8 mouse cellular contexts compared by ENCODE assay signal in genomic region chr1:72237007-72237775, GRCm38 (mm10). TPM values are rescaled to one million over a fixed set of nuclear protein-coding genes. Genes with fewer than 3 reads are reported as not detected.
DNase-seq lines count a peak whose midpoint lies in the region; ATAC-seq and TF ChIP-seq lines count a peak whose summit lies in the region.

No protein-coding gene starts in this region.

- H3K36me3 ChIP-seq in ES-Bruce4 (ENCODE audit: control insufficient read depth, insufficient read depth, low read length, poor library complexity, severe bottlenecking): 0 out of 2 replicates have a peak, but pooled peaks cover 3% of the 10 kb centered on the region
- no peaks in the 10 kb centered on the region for H3K36me3 ChIP-seq in hindbrain, embryonic 13.5 days
- H3K36me3 ChIP-seq in limb, embryonic 13.5 days: no peaks in the 10 kb centered on the region
- no peaks in the 10 kb centered on the region for H3K36me3 ChIP-seq in neural tube, embryonic 13.5 days

- TF ChIP-seq CTCF in ES-Bruce4 (IDR thresholded peaks at IDR 0.05; ENCODE audit: low read depth, low read length): no peak

- TF ChIP-seq POLR2A in ES-Bruce4 (IDR thresholded peaks at IDR 0.05; ENCODE audit: insufficient read depth, low read length): no peak

- H3K27me3 ChIP-seq in ES-Bruce4 (ENCODE audit: control insufficient read depth, insufficient read depth, low read length, poor library complexity, severe bottlenecking): no peaks in the 10 kb centered on the region
- H3K27me3 ChIP-seq in hindbrain, embryonic 13.5 days: peaks cover 29% of the 10 kb centered on the region
- peaks cover 13% of the 10 kb centered on the region for H3K27me3 ChIP-seq in limb, embryonic 13.5 days
- H3K27me3 ChIP-seq in neural tube, embryonic 13.5 days: peaks cover 21% of the 10 kb centered on the region

- H3K9me3 ChIP-seq in ES-Bruce4 (replicated peaks; ENCODE audit: control insufficient read depth, insufficient read depth, low read length, poor library complexity, severe bottlenecking): no peaks in the 10 kb centered on the region
- no peaks in the 10 kb centered on the region for H3K9me3 ChIP-seq in hindbrain, embryonic 13.5 days
- H3K9me3 ChIP-seq in limb, embryonic 13.5 days: no peaks in the 10 kb centered on the region
- H3K9me3 ChIP-seq in neural tube, embryonic 13.5 days: no peaks in the 10 kb centered on the region

- H3K9ac ChIP-seq in ES-Bruce4 (ENCODE audit: low read depth, poor library complexity, severe bottlenecking): peak overlapping the region; percentile 57
- H3K9ac ChIP-seq in hindbrain, embryonic 13.5 days: no peak overlapping the region
- H3K9ac ChIP-seq in limb, embryonic 13.5 days: no peak overlapping the region
- H3K9ac ChIP-seq in neural tube, embryonic 13.5 days: no peak overlapping the region; the same call in 1 of the 2 replicates

- 7% methylated on average over 12 of the region's 13 CpGs for WGBS in hindbrain, embryonic 13.5 days
- 4% methylated on average over 13 of the region's 13 CpGs for WGBS in limb, embryonic 13.5 days
- WGBS in neural tube, embryonic 13.5 days: 8% methylated on average over 13 of the region's 13 CpGs

- no peak for TF ChIP-seq EP300 in ES-Bruce4 (IDR thresholded peaks at IDR 0.05; ENCODE audit: insufficient read depth, low read depth, low read length)

- peak; percentile 67 for DNase-seq in layer of hippocampus, adult 11-12 months (ENCODE audit: low spot score)
- DNase-seq in layer of hippocampus, postnatal 25 days (ENCODE audit: extremely low spot score in 1 of 2, low spot score in 1 of 2): no peak
- DNase-seq in embryo, embryonic 11 days: peak; percentile 74
- no peak for DNase-seq in urinary bladder, postnatal 10 days (ENCODE audit: low spot score)

- ATAC-seq in hindbrain, embryonic 13.5 days (ENCODE audit: low FRiP score): no peak
- ATAC-seq in limb, embryonic 13.5 days (ENCODE audit: low FRiP score, low read depth): peak; percentile 80; the same call in 1 of the 2 replicates
- ATAC-seq in neural tube, embryonic 13.5 days (ENCODE audit: low read depth): no peak

- H3K4me2 ChIP-seq in hindbrain, embryonic 13.5 days: peak overlapping the region; percentile 50
- H3K4me2 ChIP-seq in limb, embryonic 13.5 days (replicated peaks): peak overlapping the region; percentile 53
- peak overlapping the region; percentile 53 for H3K4me2 ChIP-seq in neural tube, embryonic 13.5 days

- peak overlapping the region; percentile 57 for H3K4me3 ChIP-seq in ES-Bruce4 (ENCODE audit: low read depth, low read length)
- H3K4me3 ChIP-seq in hindbrain, embryonic 13.5 days: peak overlapping the region; percentile 28
- peak overlapping the region; percentile 31 for H3K4me3 ChIP-seq in limb, embryonic 13.5 days
- H3K4me3 ChIP-seq in neural tube, embryonic 13.5 days: peak overlapping the region; percentile 28

- H3K27ac ChIP-seq in ES-Bruce4 (ENCODE audit: insufficient read depth, low read length): peak overlapping the region; percentile 91
- H3K27ac ChIP-seq in hindbrain, embryonic 13.5 days: no peak overlapping the region
- H3K27ac ChIP-seq in limb, embryonic 13.5 days: no peak overlapping the region
- H3K27ac ChIP-seq in neural tube, embryonic 13.5 days (replicated peaks): no peak overlapping the region

- peaks cover 2% of the 10 kb centered on the region for H3K4me1 ChIP-seq in ES-Bruce4 (ENCODE audit: control insufficient read depth, insufficient read depth, low read length)
- peaks cover 6% of the 10 kb centered on the region; the same call in 1 of the 2 replicates for H3K4me1 ChIP-seq in hindbrain, embryonic 13.5 days (replicated peaks)
- peaks cover 13% of the 10 kb centered on the region; the same call in 1 of the 2 replicates for H3K4me1 ChIP-seq in limb, embryonic 13.5 days
- peaks cover 11% of the 10 kb centered on the region for H3K4me1 ChIP-seq in neural tube, embryonic 13.5 days (replicated peaks)

RNA-seq across cellular contexts. Expression of gene Mreg, which starts 25.1 kb away (rescaled TPM):
- total RNA-seq in layer of hippocampus, postnatal 25 days (2021): 1 to 10 TPM; 3.5 to 4.0 TPM
- polyA plus RNA-seq in ES-Bruce4 (2011; ENCODE audit: insufficient read depth, insufficient read length, low read depth, missing spikeins): 90.7 and 95.8 TPM in 2 replicates
- 5.7 and 7.0 TPM in 2 replicates for polyA plus RNA-seq in hindbrain, embryonic 13.5 days (2015; fragmentation: Nextera tagmentation; extraction: Ambion mirVana)
- 1.8 and 2.2 TPM in 2 replicates for polyA plus RNA-seq in limb, embryonic 13.5 days (2015; fragmentation: Nextera tagmentation; extraction: Ambion mirVana)
- 12.9 and 13.6 TPM in 2 replicates for polyA plus RNA-seq in neural tube, embryonic 13.5 days (2015; fragmentation: Nextera tagmentation; extraction: Ambion mirVana)

RNA-seq across cellular contexts. Expression of gene Pecr, which starts 46.9 kb away (rescaled TPM):
- total RNA-seq in layer of hippocampus, postnatal 25 days (2021): 1 to 10 TPM; 5.2 to 5.9 TPM
- 61.1 and 67.1 TPM in 2 replicates for polyA plus RNA-seq in ES-Bruce4 (2011; ENCODE audit: insufficient read depth, insufficient read length, low read depth, missing spikeins)
- 8.8 and 8.9 TPM in 2 replicates for polyA plus RNA-seq in hindbrain, embryonic 13.5 days (2015; fragmentation: Nextera tagmentation; extraction: Ambion mirVana)
- 35.8 and 37.5 TPM in 2 replicates for polyA plus RNA-seq in limb, embryonic 13.5 days (2015; fragmentation: Nextera tagmentation; extraction: Ambion mirVana)
- polyA plus RNA-seq in neural tube, embryonic 13.5 days (2015; fragmentation: Nextera tagmentation; extraction: Ambion mirVana): 8.7 and 9.6 TPM in 2 replicates

RNA-seq across cellular contexts. Expression of gene Tmem169, which starts 47.0 kb away (rescaled TPM):
- 10 to 100 TPM; 18.0 to 20.6 TPM for total RNA-seq in layer of hippocampus, postnatal 25 days (2021)
- 0.67 and 1.3 TPM in 2 replicates for polyA plus RNA-seq in ES-Bruce4 (2011; ENCODE audit: insufficient read depth, insufficient read length, low read depth, missing spikeins)
- 42.3 and 46.8 TPM in 2 replicates for polyA plus RNA-seq in hindbrain, embryonic 13.5 days (2015; fragmentation: Nextera tagmentation; extraction: Ambion mirVana)
- 6.3 and 7.2 TPM in 2 replicates for polyA plus RNA-seq in limb, embryonic 13.5 days (2015; fragmentation: Nextera tagmentation; extraction: Ambion mirVana)
- polyA plus RNA-seq in neural tube, embryonic 13.5 days (2015; fragmentation: Nextera tagmentation; extraction: Ambion mirVana): 33.4 and 37.3 TPM in 2 replicates

Comparison
In these comparisons a context has a peak if more than half of its experiments do, and no peak if none do; other contexts are left out.
1. DNase-seq: peak in layer of hippocampus, adult 11-12 months (single experiment) and embryo, embryonic 11 days (single experiment); none in layer of hippocampus, postnatal 25 days (0 of 2) and urinary bladder, postnatal 10 days (single experiment).
2. Peak in every context shown above with its lines, with median percentiles within 50 percentile points of each other: H3K4me3 ChIP-seq and H3K4me2 ChIP-seq.